Mouse (Mus musculus) embryo, embryonic 11.5 days (tissue): ENCODE results near the gene Mturn.
A peak's percentile ranks its signal among the peaks of the same experiment; 100 is the strongest.

Source experiments
- DNase-seq: peaks from one replicate; pipeline ENCODE4 v3.0.0-alpha.2; 2012; ENCODE audit warnings: low read depth, low spot score

The Mturn gene

GRCm38 (mm10) chr6:54698691-54699476 is 17.5 kb downstream of the Mturn start:
- no peak for DNase-seq

DNA sequence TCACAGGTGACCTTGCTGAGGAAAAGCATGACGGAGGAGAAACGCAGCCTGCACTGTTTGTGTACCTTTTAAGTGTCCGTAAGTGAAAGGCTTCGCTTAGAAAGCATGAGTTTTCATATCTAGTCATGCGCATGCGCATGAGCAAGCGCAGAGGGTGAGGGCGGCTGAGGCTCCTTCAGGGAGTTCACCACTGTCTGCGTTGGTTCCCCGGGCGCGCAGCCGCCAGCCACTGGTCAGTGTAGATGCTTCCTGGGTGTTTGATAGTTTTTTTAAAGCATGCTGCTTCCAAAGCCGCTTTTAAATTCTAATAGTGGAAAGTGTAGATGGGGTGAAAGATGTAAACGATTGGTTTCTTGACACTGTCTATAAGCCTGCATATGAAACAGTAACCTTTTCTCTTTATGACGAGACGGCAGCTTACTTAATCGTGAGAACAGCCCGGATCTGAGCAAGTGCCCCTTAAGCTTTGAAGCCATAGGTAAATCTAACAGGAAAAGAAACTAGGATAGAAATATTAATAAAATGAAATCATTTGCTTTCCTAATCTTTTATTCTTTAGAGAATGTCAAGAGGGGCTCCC is 18.1 kb downstream of the Mturn start:
- peak; percentile 34 for DNase-seq

DNA sequence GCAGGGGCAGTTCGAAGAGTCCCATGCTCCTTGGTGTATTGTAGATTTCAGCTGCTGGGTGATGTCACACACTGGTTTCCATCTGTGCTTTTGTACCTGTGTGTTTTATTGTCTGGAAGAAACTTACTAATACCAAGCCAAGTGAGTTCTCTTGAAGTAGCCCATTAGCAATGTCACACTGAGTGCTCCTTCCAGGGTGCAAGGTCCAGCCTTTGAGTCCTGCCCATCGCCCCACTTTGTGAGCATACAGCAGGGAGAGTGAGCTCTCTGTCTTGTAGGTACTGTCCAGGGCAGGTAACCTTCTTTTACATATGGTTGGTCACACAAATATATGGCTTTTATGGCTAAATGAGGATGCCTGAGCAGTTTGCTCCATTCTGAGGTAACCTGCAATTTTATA is 19.1 kb downstream of the Mturn start:
- DNase-seq = no peak

DNA sequence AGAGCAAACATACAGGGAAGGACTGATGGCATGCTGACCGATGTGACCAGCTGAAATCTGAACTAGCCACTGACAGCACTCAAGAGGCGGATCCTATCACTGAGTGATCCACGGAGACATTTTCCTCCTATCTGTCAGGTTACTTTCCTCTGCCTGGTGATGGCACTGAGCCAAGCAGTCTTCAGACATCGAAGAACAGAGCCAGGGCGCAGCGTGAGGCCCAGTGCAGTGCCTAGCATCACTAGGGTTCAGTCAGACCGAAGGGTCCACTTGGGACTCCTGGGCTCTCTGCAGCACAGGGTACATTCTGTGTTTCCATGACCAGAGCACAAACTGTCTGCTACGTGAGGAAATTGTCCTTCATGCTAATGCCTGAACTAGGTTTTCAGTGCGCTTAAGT is 20.5 kb downstream of the Mturn start:
- no peak for DNase-seq

GRCm38 (mm10) chr6:54703633-54704538 is 22.5 kb downstream of the Mturn start:
- DNase-seq = no peak

DNA sequence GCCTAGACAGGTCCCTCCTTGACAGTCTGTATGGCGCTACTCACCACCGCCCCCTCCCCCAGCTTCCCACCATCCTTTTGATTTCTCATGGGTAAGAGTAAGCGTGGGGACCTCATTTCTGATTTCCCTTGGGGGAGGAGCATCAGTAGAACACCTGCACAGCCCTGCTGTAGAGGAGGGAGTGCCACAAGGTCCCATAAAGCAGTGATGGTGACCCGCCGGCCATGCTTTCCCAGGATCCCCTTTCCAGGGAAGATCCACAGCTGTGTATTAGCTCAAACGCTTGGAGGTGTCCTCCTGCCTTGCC is 23.1 kb downstream of the Mturn start:
- no peak for DNase-seq

GRCm38 (mm10) chr6:54704847-54705246 is 23.4 kb downstream of the Mturn start:
- no peak for DNase-seq

DNA sequence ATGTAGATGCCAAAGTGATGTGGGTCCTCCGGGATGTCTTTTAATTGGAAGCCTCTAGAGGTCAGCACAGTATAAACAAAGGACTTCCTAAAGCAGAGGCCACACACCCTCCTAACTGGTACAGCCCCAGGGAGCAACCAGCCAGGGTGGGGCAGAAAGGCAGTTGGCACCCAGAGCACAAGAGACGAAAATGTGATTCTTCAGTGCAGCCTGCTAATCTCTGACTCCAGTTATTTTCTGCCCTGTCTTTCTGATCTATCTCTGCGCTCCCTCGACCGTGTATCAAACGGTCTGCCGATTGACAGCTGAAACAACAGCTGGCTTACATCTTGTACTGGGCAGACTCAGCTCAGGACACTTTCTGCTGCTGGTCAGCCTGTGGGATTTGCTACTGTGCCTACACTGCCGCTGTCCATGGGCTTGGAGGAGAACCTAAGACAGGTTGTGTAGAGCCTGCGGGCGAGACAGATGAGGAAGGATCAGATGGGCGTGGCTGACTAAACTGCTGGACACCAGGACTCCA is 24.0 kb downstream of the Mturn start:
- DNase-seq = no peak

- DNase-seq = no peak
Measured at GRCm38 (mm10) chr6:54706099-54706498, 24.7 kb downstream of the Mturn start.

- no peak for DNase-seq
Measured at GRCm38 (mm10) chr6:54706611-54707172, 25.3 kb downstream of the Mturn start.

DNA sequence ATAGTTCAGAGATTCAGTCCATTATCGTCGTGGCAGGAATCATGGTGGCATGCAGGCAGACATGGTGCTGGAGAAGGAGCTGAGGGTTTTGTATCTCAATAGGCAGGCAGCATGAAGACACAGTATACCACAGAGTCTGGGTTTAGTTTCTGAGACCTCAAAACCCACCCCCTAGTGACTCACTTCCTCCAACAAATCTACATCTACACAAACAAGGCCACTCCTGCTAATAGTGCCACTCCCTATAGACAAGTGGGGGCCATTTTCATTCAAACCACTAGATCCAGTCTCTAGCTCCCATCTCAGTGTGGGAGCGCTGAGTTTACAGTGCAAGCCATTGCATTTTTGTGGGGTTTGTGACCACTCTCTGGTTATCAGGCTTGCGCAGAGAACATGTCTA is 27.2 kb downstream of the Mturn start:
- DNase-seq = no peak

- DNase-seq = no peak
Measured at GRCm38 (mm10) chr6:54715697-54716096, 34.3 kb downstream of the Mturn start.

DNA sequence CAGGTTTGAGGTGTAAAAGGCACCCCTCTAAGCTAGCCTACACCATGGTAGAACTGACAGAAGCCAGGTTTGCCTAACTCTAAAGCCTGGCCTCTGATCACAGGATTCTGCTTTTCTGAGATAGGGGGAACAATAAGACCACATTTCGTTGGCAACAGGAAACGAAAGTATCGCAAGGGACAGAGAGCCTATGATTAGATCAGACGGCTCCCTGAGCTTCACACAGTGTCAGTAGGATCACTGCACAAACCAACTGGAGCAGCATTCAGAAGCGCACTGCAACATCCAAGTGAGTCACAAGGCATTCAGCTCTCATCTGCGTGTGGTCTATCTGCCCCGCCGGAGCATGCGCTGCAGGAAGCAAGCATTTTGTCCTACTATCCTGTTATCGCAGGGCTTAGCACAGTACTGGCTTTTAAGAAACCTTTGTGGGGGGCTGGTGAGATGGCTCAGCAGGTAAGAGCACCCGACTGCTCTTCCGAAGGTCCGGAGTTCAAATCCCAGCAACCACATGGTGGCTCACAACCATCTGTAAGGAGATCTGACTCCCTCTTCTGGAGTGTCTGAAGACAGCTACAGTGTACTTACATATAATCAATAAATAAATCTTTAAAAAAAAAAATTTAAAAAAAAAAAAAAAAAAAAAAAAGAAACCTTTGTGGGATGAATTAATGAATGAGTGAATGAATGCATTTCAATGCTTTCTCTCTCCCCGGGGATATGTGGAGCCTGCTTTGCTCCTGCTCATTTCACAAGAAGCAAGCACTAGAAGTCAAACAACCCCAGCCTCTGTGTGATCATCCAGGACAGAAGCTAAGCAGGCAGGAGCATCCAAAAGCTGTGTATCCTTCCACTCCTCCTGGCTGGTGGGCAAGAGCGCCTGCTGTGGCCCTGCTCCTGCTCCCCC is 37.6 kb downstream of the Mturn start:
- no peak for DNase-seq

GRCm38 (mm10) chr6:54719686-54720310 is 38.4 kb downstream of the Mturn start:
- DNase-seq = no peak

GRCm38 (mm10) chr6:54720512-54721251 is 39.3 kb downstream of the Mturn start:
- no peak for DNase-seq

- no peak for DNase-seq
Measured at GRCm38 (mm10) chr6:54721252-54721635, 39.8 kb downstream of the Mturn start.

DNA sequence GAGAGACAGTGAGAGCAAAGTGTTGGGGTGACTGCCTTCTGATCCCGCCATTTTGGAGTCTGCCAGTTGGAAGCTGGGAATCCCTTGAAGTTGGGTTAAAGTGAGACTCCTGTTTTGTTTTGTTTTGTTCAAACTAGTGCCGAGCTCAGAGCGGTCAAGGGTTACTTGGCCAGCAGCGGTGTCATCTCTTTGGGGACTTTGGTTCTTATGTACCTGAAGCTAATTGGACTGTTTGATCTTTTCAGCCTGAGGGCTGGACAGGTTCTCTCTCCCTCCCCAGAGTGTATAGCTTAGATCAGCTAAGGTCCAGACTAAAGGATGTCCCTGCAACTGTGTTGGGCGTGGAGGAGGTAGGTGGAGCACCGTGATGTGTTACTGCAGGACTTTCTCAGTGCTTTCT is 44.9 kb downstream of the Mturn start:
- no peak for DNase-seq

DNA sequence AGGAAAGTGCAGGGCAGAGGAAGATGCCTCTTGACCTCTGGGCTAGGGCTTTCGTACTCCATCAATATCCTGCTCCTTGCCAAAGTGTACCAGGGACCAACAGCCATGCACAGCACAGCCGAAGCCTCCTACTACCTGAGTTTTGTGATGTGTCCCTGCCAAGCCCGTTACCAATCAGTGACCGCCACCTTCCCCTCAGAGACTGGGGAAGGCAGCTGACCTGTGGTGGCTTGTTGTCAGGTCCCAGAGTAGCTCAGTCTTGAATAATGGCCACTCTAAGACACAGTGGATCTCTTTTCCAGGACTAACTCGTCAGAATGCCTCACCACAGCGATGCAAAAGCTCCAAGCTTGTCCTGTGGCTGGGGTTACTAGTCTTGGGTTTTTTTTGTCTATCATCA is 45.4 kb downstream of the Mturn start:
- DNase-seq = no peak

- DNase-seq = no peak
Measured at GRCm38 (mm10) chr6:54727416-54727815, 46.0 kb downstream of the Mturn start.
